Mouse (Mus musculus): Measurements from ENCODE around the gene Pif1.

DNA sequence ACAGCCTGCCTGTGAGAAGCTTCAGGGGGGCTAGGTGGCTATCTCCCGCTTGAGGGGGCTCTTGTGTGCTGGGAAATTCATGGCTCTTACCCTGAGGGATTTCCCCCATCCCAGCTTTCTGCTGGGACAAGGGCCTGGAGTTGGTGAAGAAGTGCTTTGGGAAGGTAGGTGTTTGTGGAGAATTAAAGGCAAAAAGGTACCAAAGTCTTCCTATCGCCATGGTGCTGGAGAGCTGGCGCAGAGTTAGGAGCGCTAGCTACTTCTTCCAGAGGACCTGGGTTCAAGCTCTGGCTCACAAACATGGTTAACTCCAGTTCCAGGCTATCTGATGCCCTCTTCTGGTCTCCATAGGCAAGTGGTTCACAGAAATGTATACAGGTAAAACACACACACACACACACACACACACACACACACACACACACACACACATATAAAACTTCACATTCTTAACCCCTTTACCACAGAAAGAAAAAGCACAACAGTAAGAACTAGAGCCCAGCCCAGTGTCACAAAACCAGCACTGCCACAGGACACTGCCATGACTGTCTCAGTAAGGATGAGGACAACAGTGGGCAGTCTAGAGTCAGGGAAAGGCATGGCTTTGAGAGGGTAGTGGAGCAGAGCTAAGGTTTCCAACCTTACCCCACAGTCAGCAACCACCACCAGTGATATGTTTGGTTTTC is 9.3 kb upstream of the Pif1 start:
- TF ChIP-seq GATA1 (IDR thresholded peaks at IDR 0.05; ENCODE audit: borderline replicate concordance, low read length) (no peak), FLI1 (IDR thresholded peaks at IDR 0.05; ENCODE audit: low read length) (no peak)

Data from megakaryocyte, embryonic 14.5 days (primary cell).